Mouse (Mus musculus): Measurements from ENCODE around the gene Slc46a1.

Slc46a1 gene

GRCm38 (mm10) chr11:78458740-78459139 lies 6.8 kb upstream of the Slc46a1 start:
- no peak for DNase-seq

- no peak for DNase-seq
Observed at GRCm38 (mm10) chr11:78461894-78462293, 3.6 kb upstream of the Slc46a1 start.

- DNase-seq, result no peak
Observed at GRCm38 (mm10) chr11:78462669-78463068, 2.8 kb upstream of the Slc46a1 start.

GRCm38 (mm10) chr11:78463286-78464036 lies 2.0 kb upstream of the Slc46a1 start:
- DNase-seq, result no peak

- no peak for DNase-seq
Observed at GRCm38 (mm10) chr11:78465116-78465515, 381 bp upstream of the Slc46a1 start.

- no peak for DNase-seq
Observed at GRCm38 (mm10) chr11:78466242-78466912, 880 bp downstream of the Slc46a1 start.

GRCm38 (mm10) chr11:78467515-78467914 lies 2.0 kb downstream of the Slc46a1 start:
- no peak for DNase-seq

- DNase-seq, result no peak
Observed at GRCm38 (mm10) chr11:78467932-78468331, 2.4 kb downstream of the Slc46a1 start.

- no peak for DNase-seq
Observed at GRCm38 (mm10) chr11:78471326-78472103, 6.0 kb downstream of the Slc46a1 start.

- no peak for DNase-seq
Observed at GRCm38 (mm10) chr11:78475289-78475688, 9.8 kb downstream of the Slc46a1 start.

- DNase-seq, result no peak
Observed at GRCm38 (mm10) chr11:78483639-78484038, 18.1 kb downstream of the Slc46a1 start.

GRCm38 (mm10) chr11:78488168-78488567 lies 22.7 kb downstream of the Slc46a1 start:
- DNase-seq, result peak; percentile 84

- DNase-seq, result peak; percentile 64
Observed at GRCm38 (mm10) chr11:78490781-78491241, 25.3 kb downstream of the Slc46a1 start.

- no peak for DNase-seq
Observed at GRCm38 (mm10) chr11:78495904-78496303, 30.4 kb downstream of the Slc46a1 start.

- DNase-seq, result peak; percentile 52
Observed at GRCm38 (mm10) chr11:78497071-78497541, 31.6 kb downstream of the Slc46a1 start.

- DNase-seq, result peak; percentile 94
Observed at GRCm38 (mm10) chr11:78497544-78498522, 32.3 kb downstream of the Slc46a1 start, which contains the start of gene Sarm1. Gene Sarm1 (minus strand): TSS chr11:78497754.

- no peak for DNase-seq
Observed at GRCm38 (mm10) chr11:78499004-78499403, 33.5 kb downstream of the Slc46a1 start, which contains the start of gene Vtn. Gene Vtn (plus strand): TSS chr11:78499091.

- DNase-seq, result no peak
Observed at GRCm38 (mm10) chr11:78499543-78499942, 34.0 kb downstream of the Slc46a1 start.

- DNase-seq, result no peak
Observed at GRCm38 (mm10) chr11:78500623-78501202, 35.2 kb downstream of the Slc46a1 start.

- DNase-seq, result no peak
Observed at GRCm38 (mm10) chr11:78501529-78501928, 36.0 kb downstream of the Slc46a1 start.

GRCm38 (mm10) chr11:78502909-78503650 lies 37.6 kb downstream of the Slc46a1 start, which contains the start of gene Sebox:
Gene Sebox (plus strand): TSS chr11:78503447.
- no peak for DNase-seq
